Mouse (Mus musculus) liver, embryonic 13.5 days (tissue): Measurements from ENCODE around the gene Dnajc28. TPM values are rescaled to one million over a fixed set of nuclear protein-coding genes. Genes with fewer than 3 reads are reported as not detected.

ENCODE experiments used
- ATAC-seq: fragments of 200-750 bp; cut with Nextera tagmentation; 2 replicates; pipeline ENCODE4 v1.8.0; 2017; ENCODE audit warnings: low read depth, mild to moderate bottlenecking, moderate number of reproducible peaks, moderate library complexity
- DNase-seq: peaks from one replicate; pipeline ENCODE4 v3.0.0; 2022
- H3K27ac ChIP-seq: fragments of 300-500 bp; sonication (generic); 2 replicates; pipeline ENCODE4 v1.5.1; 2015; ENCODE audit warnings: moderate library complexity, mild to moderate bottlenecking, inconsistent platforms
- H3K27me3 ChIP-seq: fragments of 300-500 bp; sonication (generic); 2 replicates; pipeline ENCODE4 v1.6.1; 2015; ENCODE audit warnings: mild to moderate bottlenecking, inconsistent platforms
- H3K36me3 ChIP-seq: fragments of 300-500 bp; sonication (generic); 2 replicates; pipeline ENCODE4 v1.6.1; 2015; ENCODE audit warnings: mild to moderate bottlenecking, inconsistent platforms
- H3K4me1 ChIP-seq: fragments of 300-500 bp; sonication (generic); replicated peaks from 2 replicates; pipeline ENCODE4 v1.6.1; 2015; ENCODE audit warnings: inconsistent platforms
- H3K4me2 ChIP-seq: fragments of 300-500 bp; sonication (generic); 2 replicates; pipeline ENCODE4 v1.6.1; 2015; ENCODE audit warnings: inconsistent platforms, mild to moderate bottlenecking, moderate library complexity
- H3K4me3 ChIP-seq: fragments of 300-500 bp; sonication (generic); replicated peaks from 2 replicates; pipeline ENCODE4 v1.5.1; 2015; ENCODE audit warnings: mild to moderate bottlenecking, inconsistent platforms
- H3K9ac ChIP-seq: fragments of 300-500 bp; sonication (generic); 2 replicates; pipeline ENCODE4 v1.6.1; 2015; ENCODE audit warnings: mild to moderate bottlenecking, inconsistent platforms
- H3K9me3 ChIP-seq: fragments of 300-500 bp; sonication (generic); replicated peaks from 2 replicates; pipeline ENCODE4 v1.6.1; 2016; ENCODE audit warnings: inconsistent platforms
- WGBS: fragments of 180-500 bp; shearing (Covaris S2); methylation state at CpG from one replicate; pipeline ENCODE4 v1.1.7; 2015; ENCODE audit not compliant: insufficient replicate concordance; 5-methylcytosine and 5-hydroxymethylcytosine counted together
- polyA plus RNA-seq: library from polyadenylated mRNA; unstranded; fragments of >200 nt; fragmentation: Nextera tagmentation; extraction: Ambion mirVana; gene quantifications from 2 replicates; pipeline ENCODE4 v1.2.1, GENCODE M21; 2015

Dnajc28 gene
- polyA plus RNA-seq, 1 experiment from 2014 or later, result 1.4 TPM

GRCm38 (mm10) chr16:91587730-91588453, 30.9 kb downstream of the Dnajc28 start:
- WGBS, result 55% methylated on average over 6 of the region's 6 CpGs
- no peaks in the 10 kb centered on the region for H3K27me3 ChIP-seq
- peaks cover 11% of the 10 kb centered on the region for H3K4me1 ChIP-seq

GRCm38 (mm10) chr16:91586244-91586643, 32.6 kb downstream of the Dnajc28 start:
- H3K36me3 ChIP-seq, result 0 out of 2 replicates have a peak, but pooled peaks cover 2% of the 10 kb centered on the region
- H3K9me3 ChIP-seq, result no peaks in the 10 kb centered on the region
- no peak overlapping the region for H3K4me3 ChIP-seq
- H3K4me2 ChIP-seq, result no peak overlapping the region
- no peaks in the 10 kb centered on the region for H3K27me3 ChIP-seq
- WGBS, result 74% methylated on average over 6 of the region's 6 CpGs
- DNase-seq (no peak), ATAC-seq (no peak)
- H3K9ac ChIP-seq, result no peak overlapping the region
- peaks cover 6% of the 10 kb centered on the region for H3K4me1 ChIP-seq
- H3K27ac ChIP-seq, result no peak overlapping the region

More at GRCm38 (mm10) chr16:91587730-91588453, 30.9 kb downstream of the Dnajc28 start:
- ATAC-seq, result no peak
- Histone ChIP-seq H3K27ac (no peak overlapping the region; the same call in 1 of the 2 replicates), H3K4me2 (no peak overlapping the region), H3K9me3 (no peaks in the 10 kb centered on the region), H3K36me3 (no peaks in the 10 kb centered on the region), H3K4me3 (no peak overlapping the region), H3K9ac (no peak overlapping the region)
- no peak for DNase-seq

GRCm38 (mm10) chr16:91585617-91586016, 33.2 kb downstream of the Dnajc28 start:
- Histone ChIP-seq H3K4me2 (no peak overlapping the region), H3K9ac (no peak overlapping the region), H3K9me3 (no peaks in the 10 kb centered on the region), H3K4me3 (no peak overlapping the region), H3K36me3 (0 out of 2 replicates have a peak, but pooled peaks cover 5% of the 10 kb centered on the region), H3K27me3 (no peaks in the 10 kb centered on the region), H3K27ac (no peak overlapping the region; the same call in 1 of the 2 replicates), H3K4me1 (peaks cover 6% of the 10 kb centered on the region)
- WGBS, result 75% methylated on average over 5 of the region's 5 CpGs
- DNase-seq (no peak), ATAC-seq (no peak)

- Histone ChIP-seq H3K9me3 (no peaks in the 10 kb centered on the region), H3K9ac (no peak overlapping the region), H3K27ac (no peak overlapping the region), H3K27me3 (no peaks in the 10 kb centered on the region), H3K4me3 (no peak overlapping the region), H3K36me3 (0 out of 2 replicates have a peak, but pooled peaks cover 5% of the 10 kb centered on the region), H3K4me2 (no peak overlapping the region), H3K4me1 (0 out of 2 replicates have a peak, but pooled peaks cover 3% of the 10 kb centered on the region)
- WGBS, result 38% methylated on average over 2 of the region's 2 CpGs
- ATAC-seq, result peak; percentile 53; the same call in 1 of the 2 replicates
- DNase-seq, result peak; percentile 39
Measured at GRCm38 (mm10) chr16:91582307-91582706, 36.5 kb downstream of the Dnajc28 start.

- ATAC-seq (no peak), DNase-seq (no peak)
- H3K27me3 ChIP-seq, result no peaks in the 10 kb centered on the region
- 0 out of 2 replicates have a peak, but pooled peaks cover 3% of the 10 kb centered on the region for H3K4me1 ChIP-seq
- H3K4me3 ChIP-seq, result no peak overlapping the region
- H3K36me3 ChIP-seq, result 0 out of 2 replicates have a peak, but pooled peaks cover 9% of the 10 kb centered on the region
- no peak overlapping the region for H3K4me2 ChIP-seq
- no peak overlapping the region for H3K27ac ChIP-seq
- H3K9ac ChIP-seq, result no peak overlapping the region
- 79% methylated on average over 14 of the region's 14 CpGs for WGBS
- no peaks in the 10 kb centered on the region for H3K9me3 ChIP-seq
Measured at GRCm38 (mm10) chr16:91578980-91579720, 39.7 kb downstream of the Dnajc28 start.

GRCm38 (mm10) chr16:91575151-91575550, 43.7 kb downstream of the Dnajc28 start:
- no peaks in the 10 kb centered on the region; the same call in 1 of the 2 replicates for H3K27me3 ChIP-seq
- DNase-seq (no peak), ATAC-seq (no peak)
- H3K36me3 ChIP-seq, result 0 out of 2 replicates have a peak, but pooled peaks cover 4% of the 10 kb centered on the region
- no peak overlapping the region for H3K9ac ChIP-seq
- peaks cover 8% of the 10 kb centered on the region for H3K4me1 ChIP-seq
- WGBS, result 80% methylated on average over 13 of the region's 13 CpGs
- no peak overlapping the region for H3K27ac ChIP-seq
- H3K9me3 ChIP-seq, result no peaks in the 10 kb centered on the region
- no peak overlapping the region for H3K4me3 ChIP-seq
- no peak overlapping the region for H3K4me2 ChIP-seq

- Histone ChIP-seq H3K9me3 (no peaks in the 10 kb centered on the region), H3K4me3 (no peak overlapping the region), H3K27ac (no peak overlapping the region), H3K27me3 (no peaks in the 10 kb centered on the region; the same call in 1 of the 2 replicates), H3K9ac (no peak overlapping the region), H3K4me2 (no peak overlapping the region), H3K4me1 (peaks cover 5% of the 10 kb centered on the region), H3K36me3 (0 out of 2 replicates have a peak, but pooled peaks cover under 1% of the 10 kb centered on the region)
- DNase-seq (no peak), ATAC-seq (no peak)
- WGBS, result 28% methylated on average over 3 of the region's 3 CpGs
Measured at GRCm38 (mm10) chr16:91571105-91571504, 47.7 kb downstream of the Dnajc28 start.

GRCm38 (mm10) chr16:91568960-91569359, 49.9 kb downstream of the Dnajc28 start:
- Histone ChIP-seq H3K36me3 (peaks cover 5% of the 10 kb centered on the region), H3K27ac (no peak overlapping the region), H3K9ac (no peak overlapping the region), H3K4me3 (no peak overlapping the region), H3K9me3 (no peaks in the 10 kb centered on the region), H3K4me2 (no peak overlapping the region), H3K4me1 (peaks cover 24% of the 10 kb centered on the region), H3K27me3 (no peaks in the 10 kb centered on the region; the same call in 1 of the 2 replicates)
- DNase-seq, result no peak
- 77% methylated on average over 10 of the region's 10 CpGs for WGBS
- ATAC-seq, result no peak

- H3K36me3 ChIP-seq, result peaks cover 30% of the 10 kb centered on the region
- no peak for ATAC-seq
- no peak overlapping the region for H3K4me2 ChIP-seq
- DNase-seq, result no peak
- H3K4me1 ChIP-seq, result peaks cover 23% of the 10 kb centered on the region
- H3K27ac ChIP-seq, result no peak overlapping the region
- 78% methylated on average over 7 of the region's 7 CpGs for WGBS
- H3K27me3 ChIP-seq, result no peaks in the 10 kb centered on the region
- no peaks in the 10 kb centered on the region for H3K9me3 ChIP-seq
- no peak overlapping the region for H3K9ac ChIP-seq
- no peak overlapping the region for H3K4me3 ChIP-seq
Measured at GRCm38 (mm10) chr16:91566002-91566401, 52.8 kb downstream of the Dnajc28 start.

- no peak for DNase-seq
- Histone ChIP-seq H3K27me3 (no peaks in the 10 kb centered on the region), H3K4me3 (no peak overlapping the region), H3K9ac (no peak overlapping the region), H3K4me1 (peaks cover 20% of the 10 kb centered on the region), H3K9me3 (no peaks in the 10 kb centered on the region), H3K27ac (no peak overlapping the region), H3K4me2 (no peak overlapping the region), H3K36me3 (peaks cover 30% of the 10 kb centered on the region)
- no peak for ATAC-seq
- 55% methylated on average over 9 of the region's 9 CpGs for WGBS
Measured at GRCm38 (mm10) chr16:91565292-91565951, 53.4 kb downstream of the Dnajc28 start.
